Mouse (Mus musculus) layer of hippocampus, adult 11-12 months (tissue): ENCODE results near the gene Angel2.
A peak's percentile ranks its signal among the peaks of the same experiment; 100 is the strongest.
"Not testable (repeated sequence)": the region's sequence is repeated elsewhere in the genome, so short reads cannot be mapped to it uniquely, and the experiment has no call there.

Experiments
- DNase-seq: peaks from one replicate; pipeline ENCODE4 v3.0.0; 2022; ENCODE audit warnings: low spot score

Angel2 gene

DNA sequence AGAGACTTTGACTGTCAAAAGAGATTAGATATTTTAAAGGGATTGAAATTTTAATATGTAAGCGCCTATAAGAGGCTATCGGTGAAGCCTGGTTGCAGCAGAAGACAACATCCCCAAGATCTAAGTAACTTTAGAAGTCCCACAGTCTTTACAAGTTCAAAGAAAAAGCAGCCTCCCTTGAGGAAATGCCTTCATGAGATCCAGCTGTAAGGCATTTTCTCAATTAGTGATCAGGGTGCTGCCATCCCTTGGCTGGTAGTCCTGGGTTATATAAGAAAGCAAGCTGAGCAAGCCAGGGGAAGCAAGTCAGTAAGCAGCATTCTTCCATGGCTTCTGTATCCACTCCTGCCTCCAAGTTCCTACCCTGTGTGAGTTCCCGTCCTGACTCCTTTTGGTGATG is at the start of gene Angel2:
Gene Angel2 (plus strand): TSS at position 301 of the 400 bp plus-strand sequence.
- DNase-seq = not testable (repeated sequence)

GRCm38 (mm10) chr1:190875751-190876150 is 49.2 kb upstream of the Angel2 start:
- DNase-seq = peak; percentile 61

GRCm38 (mm10) chr1:190880638-190881037 is 44.3 kb upstream of the Angel2 start:
- no peak for DNase-seq

DNA sequence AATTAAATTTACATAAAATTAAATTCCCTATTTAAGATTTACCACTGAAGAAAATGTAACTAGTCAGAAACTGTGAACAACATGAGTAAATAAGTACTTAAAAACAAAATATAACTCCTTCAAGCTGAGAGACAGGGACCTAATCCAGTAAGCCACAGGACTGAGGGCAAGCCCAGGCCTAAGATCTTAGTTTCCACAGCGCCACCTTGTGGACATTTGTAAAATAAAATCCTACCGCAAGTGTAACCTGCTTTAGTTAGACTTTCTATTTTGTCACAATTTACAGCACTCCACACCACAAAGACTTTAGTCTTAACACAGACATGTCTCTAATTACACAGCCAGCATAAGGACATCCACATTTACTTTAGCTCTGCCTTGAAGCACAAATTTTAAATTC is 43.5 kb upstream of the Angel2 start:
- peak; percentile 57 for DNase-seq

GRCm38 (mm10) chr1:190886014-190886413 is 38.9 kb upstream of the Angel2 start:
- DNase-seq = no peak

GRCm38 (mm10) chr1:190888031-190888430 is 36.9 kb upstream of the Angel2 start:
- DNase-seq = no peak

- no peak for DNase-seq
These were observed 36.3 kb upstream of the Angel2 start for GRCm38 (mm10) chr1:190888646-190889045.

- no peak for DNase-seq
These were observed 31.2 kb upstream of the Angel2 start for GRCm38 (mm10) chr1:190893559-190894167.

- no peak for DNase-seq
These were observed 26.7 kb upstream of the Angel2 start for GRCm38 (mm10) chr1:190898186-190898585.

DNA sequence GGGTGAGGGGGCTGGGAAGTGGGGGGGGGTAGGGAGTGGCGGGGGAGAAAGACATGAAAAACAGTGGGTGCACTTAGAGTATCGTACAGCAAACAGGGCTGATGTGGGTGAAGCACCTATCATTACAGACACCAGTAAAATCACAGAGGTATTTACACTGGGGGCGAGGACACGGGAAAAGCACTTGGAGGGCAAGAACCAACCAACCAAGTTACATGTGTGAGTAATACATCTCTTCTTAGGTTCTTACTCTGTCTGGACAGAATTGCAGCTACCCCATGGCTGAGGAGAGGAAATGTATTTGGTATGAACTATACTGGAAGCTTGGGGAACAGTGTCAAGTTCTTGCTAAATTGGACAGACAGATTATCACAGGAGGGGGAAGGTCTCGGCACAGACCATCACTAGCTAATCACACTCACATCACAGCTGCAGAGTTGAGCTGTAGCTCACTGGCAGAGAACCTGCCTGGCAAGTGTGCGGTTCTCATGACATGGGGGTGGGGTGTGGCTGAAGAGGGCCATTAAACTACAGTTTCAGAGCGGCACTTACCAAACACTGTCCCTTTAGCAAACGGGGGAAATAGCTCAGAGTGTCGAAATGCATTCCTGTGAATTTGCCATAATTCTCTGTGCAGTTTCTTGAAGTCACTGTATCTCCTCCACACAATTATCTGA is 25.9 kb upstream of the Angel2 start:
- DNase-seq = no peak

- DNase-seq = no peak
These were observed 23.8 kb upstream of the Angel2 start for GRCm38 (mm10) chr1:190901082-190901481.

GRCm38 (mm10) chr1:190904136-190904535 is 20.8 kb upstream of the Angel2 start:
- DNase-seq = no peak

- DNase-seq = no peak
These were observed 20.2 kb upstream of the Angel2 start for GRCm38 (mm10) chr1:190904714-190905113.

DNA sequence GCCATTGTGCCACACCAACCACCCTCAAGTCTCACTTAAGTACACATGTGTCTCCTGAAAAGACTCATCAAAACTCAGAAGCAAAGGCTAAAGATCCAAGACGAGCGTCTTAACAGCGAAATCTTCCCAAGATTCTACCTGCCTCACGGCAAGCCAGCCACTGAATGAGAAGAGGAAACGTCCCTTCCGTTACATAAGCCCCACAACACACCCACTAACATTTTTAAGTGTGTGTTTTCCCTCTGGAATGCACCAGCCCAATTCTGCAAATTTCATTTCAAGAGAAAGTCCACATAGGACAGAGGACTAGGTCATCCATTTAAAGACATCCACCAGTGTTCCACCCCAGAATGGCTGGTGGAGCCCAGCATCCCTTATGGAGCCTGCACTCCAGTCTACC is 14.1 kb upstream of the Angel2 start:
- no peak for DNase-seq

DNA sequence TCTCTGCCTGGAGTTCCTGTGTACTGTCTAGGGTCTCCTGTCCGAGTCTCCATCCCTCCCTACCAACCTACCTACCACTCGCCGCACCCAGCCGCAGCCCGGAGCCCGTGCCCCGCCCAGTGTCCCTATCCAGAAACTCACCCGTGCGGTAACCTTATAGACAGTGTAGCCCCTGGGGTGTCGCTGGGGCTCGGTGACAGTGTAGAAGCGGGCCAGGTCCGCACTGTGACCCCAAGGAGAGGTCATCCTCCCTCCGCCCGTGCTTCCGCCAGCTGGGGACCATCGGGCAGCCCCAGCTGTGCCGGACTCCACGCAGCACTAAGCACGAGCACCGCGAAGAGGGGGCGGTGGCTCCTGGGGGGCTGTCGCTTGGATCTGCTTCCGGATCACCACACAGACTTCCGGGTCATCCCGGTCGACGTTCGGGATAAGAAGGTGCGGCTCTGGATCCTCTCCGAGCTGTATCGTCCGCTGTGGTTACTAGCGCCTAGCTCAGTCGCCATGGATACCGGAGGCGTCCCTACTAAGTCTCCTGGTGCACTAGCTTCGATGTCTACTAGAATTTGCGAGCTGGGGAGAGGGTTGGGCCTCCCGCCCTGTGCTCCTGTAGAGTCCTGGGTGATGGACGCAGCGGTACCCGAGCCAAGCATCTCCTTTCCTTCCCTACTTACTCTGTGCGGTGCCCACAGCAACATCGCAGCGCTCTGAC is 13.3 kb upstream of the Angel2 start, which contains the start of gene Rps6kc1:
Gene Rps6kc1 (minus strand): TSS at position 356 of the 709 bp plus-strand sequence.
- peak; percentile 79 for DNase-seq

DNA sequence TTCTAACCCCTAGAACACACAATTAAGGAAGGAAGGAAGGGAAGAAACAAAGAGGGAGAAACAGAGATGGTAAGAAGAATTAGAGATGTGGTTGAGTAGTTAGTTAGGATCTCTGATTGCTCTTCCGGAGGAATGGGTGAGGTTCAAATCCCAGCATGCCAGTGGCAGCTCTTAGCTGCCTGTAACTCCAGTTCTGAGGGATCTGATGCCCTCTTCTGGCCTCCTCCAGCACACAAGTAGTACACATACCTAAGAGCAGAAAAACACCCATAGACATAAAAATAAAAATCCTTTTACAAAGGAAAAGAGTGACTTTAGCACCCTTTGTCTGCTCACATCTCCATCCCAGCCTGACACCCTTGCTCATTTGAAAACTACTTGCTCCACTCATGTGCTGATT is 12.3 kb upstream of the Angel2 start:
- DNase-seq = no peak

DNA sequence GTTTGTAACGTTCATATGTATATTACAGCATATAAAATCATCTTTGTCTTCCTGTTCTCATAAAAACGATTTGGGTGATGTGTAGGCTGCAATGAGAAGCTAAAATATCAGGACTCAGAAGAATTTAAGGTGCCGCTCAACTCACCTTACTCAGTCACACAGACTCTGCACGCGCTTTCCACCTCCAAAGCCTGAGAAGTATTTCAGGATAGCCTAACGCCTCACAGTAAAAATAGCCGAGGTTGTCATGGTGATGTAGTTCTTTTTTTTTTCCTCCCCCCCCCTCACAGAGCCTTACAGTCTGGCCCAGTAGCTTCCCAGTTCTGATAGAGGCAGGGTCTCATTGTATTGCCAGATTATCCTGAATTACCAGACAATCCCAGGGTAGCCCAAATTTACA is 6.0 kb upstream of the Angel2 start:
- no peak for DNase-seq

- DNase-seq = no peak
These were observed 5.0 kb upstream of the Angel2 start for GRCm38 (mm10) chr1:190919725-190920469.

GRCm38 (mm10) chr1:190927311-190927710 is 2.4 kb downstream of the Angel2 start:
- no peak for DNase-seq

- no peak for DNase-seq
These were observed 2.9 kb downstream of the Angel2 start for GRCm38 (mm10) chr1:190927751-190928369.

DNA sequence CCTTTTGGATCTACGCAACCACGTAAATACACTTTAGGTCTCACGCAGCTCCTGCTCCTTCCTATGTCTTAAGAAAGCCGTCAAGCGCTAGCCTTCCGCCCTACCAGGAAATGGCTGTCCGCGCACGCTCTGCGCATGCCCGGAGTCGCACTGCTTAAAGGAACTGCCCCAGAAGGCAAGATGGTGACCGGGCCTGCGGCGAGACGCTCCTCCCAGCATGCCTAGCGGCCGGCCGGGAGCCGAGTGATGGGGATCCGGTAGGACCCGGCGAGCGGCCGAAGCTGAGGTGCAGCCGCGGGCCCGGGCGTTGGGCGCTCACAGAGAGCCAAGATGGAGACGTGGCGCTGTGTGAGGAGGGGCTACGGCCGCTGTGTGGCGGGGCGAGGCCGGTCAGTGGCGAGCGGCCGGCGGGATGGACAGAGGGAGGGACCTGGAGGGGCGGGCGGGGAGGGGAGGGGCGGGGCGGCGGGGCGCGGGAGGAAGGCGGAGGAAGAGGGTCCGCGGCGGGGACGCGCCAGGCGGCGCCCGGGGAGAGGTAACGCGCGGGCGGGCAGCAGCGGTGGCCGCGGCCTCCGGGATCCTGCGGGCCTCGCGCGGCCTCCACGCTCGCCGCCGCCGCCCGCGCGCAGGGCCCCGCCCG is 3.6 kb downstream of the Angel2 start:
- peak; percentile 98 for DNase-seq
